Mouse (Mus musculus) embryonic facial prominence, embryonic 10.5 days (tissue): ENCODE results near the gene Dpagt1. TPM values are rescaled to one million over a fixed set of nuclear protein-coding genes. Genes with fewer than 3 reads are reported as not detected.
"Not testable (repeated sequence)": the region's sequence is repeated elsewhere in the genome, so short reads cannot be mapped to it uniquely, and the experiment has no call there.

Source experiments
- DNase-seq: peaks from one replicate; pipeline ENCODE4 v3.0.0-alpha.2; 2017; ENCODE audit warnings: low spot score
- H3K27ac ChIP-seq: fragments of 300-500 bp; sonication (generic); replicated peaks from 2 replicates; pipeline ENCODE4 v1.5.1; 2016; ENCODE audit warnings: mild to moderate bottlenecking
- H3K27me3 ChIP-seq: fragments of 300-500 bp; sonication (generic); replicated peaks from 2 replicates; pipeline ENCODE4 v1.6.1; 2016; ENCODE audit warnings: low read depth, mild to moderate bottlenecking; ENCODE audit not compliant: poor library complexity, severe bottlenecking
- H3K36me3 ChIP-seq: fragments of 300-500 bp; sonication (generic); replicated peaks from 2 replicates; pipeline ENCODE4 v1.6.1; 2016; ENCODE audit warnings: mild to moderate bottlenecking, moderate library complexity
- H3K4me1 ChIP-seq: fragments of 300-500 bp; sonication (generic); 2 replicates; pipeline ENCODE4 v1.6.1; 2016
- H3K4me3 ChIP-seq: fragments of 300-500 bp; sonication (generic); 2 replicates; pipeline ENCODE4 v1.5.1; 2016; ENCODE audit warnings: mild to moderate bottlenecking, moderate library complexity
- H3K9me3 ChIP-seq: fragments of 300-500 bp; sonication (generic); 2 replicates; pipeline ENCODE4 v1.6.1; 2016; ENCODE audit warnings: mild to moderate bottlenecking
- WGBS: fragments of 180-500 bp; shearing (Covaris S2); methylation state at CpG from one replicate; pipeline ENCODE4 v1.1.7; 2016; 5-methylcytosine and 5-hydroxymethylcytosine counted together
- polyA plus RNA-seq: library from polyadenylated mRNA; unstranded; fragments of >200 nt; fragmentation: Nextera tagmentation; extraction: Ambion mirVana; gene quantifications from 2 replicates; pipeline ENCODE4 v1.2.1, GENCODE M21; 2016

Dpagt1 gene
- polyA plus RNA-seq, 1 experiment from 2014 or later, result 53.9 TPM

DNA sequence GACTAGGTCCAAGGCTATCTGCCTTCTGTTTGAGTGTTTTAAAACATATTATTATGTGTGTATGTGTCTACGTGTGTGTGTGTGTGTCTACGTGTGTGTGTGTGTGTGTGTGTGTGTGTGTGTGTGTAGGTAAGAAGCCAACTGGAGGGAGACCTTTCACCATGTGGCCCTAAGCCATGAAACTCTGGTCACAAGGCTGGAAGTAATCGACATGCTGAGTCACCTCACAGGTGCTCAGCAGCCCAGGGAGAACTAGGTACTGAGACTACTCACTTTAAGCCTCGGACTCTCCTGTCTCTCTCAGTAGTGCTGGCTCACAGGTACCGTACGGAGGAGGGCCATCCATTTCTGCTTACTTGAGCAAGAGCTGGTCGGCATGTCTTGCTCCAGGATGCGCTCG, 21.3 kb downstream of the Dpagt1 start:
- H3K27ac ChIP-seq, result no peak overlapping the region
- no peaks in the 10 kb centered on the region for H3K9me3 ChIP-seq
- H3K27me3 ChIP-seq, result no peaks in the 10 kb centered on the region
- no peak overlapping the region for H3K4me3 ChIP-seq
- WGBS, result 90% methylated on average over 9 of the region's 9 CpGs
- DNase-seq, result no peak
- H3K4me1 ChIP-seq, result peaks cover 20% of the 10 kb centered on the region
- peaks cover 69% of the 10 kb centered on the region for H3K36me3 ChIP-seq

DNA sequence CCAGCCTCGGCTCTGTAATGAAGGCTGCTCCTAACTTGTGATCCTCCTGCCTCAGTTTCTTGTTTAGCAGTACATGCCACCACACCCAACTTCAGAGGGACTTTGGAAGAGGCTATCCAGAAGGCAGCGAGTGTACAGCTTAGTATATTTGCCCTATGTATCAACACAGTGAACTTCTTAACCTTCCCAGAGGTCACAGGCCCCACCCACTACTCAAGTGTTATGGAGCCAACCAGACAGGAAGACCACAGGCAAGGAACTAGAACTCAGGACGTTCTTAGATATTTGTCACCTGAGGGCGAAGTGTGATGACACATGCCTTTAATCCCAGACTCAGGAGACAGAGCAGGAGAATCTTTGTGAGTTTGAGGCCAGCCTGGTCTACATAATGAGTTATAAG, 21.8 kb downstream of the Dpagt1 start:
- Histone ChIP-seq H3K4me3 (no peak overlapping the region), H3K27ac (no peak overlapping the region), H3K27me3 (no peaks in the 10 kb centered on the region), H3K4me1 (peaks cover 15% of the 10 kb centered on the region), H3K36me3 (peaks cover 73% of the 10 kb centered on the region), H3K9me3 (no peaks in the 10 kb centered on the region)
- DNase-seq, result no peak
- WGBS, result 91% methylated on average over 4 of the region's 4 CpGs

DNA sequence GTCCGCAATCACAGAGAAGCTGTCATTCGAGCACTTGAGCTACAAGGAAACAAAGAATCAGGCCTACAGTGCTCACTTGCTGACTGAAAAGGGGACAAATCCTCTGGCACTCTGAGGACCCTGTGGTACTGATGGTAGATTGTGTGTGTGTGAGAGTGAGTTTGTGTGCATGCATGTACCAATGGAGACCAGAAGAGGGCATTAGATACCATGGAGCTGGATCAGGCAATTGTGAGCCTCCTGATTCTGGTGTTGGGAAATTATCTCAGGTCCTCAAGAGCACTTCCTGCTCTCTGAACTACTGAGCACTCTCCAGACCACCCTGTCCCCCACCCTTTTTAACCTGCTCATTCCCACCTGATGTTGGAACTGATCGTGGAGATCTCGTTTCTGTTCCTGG, 22.7 kb downstream of the Dpagt1 start:
- Histone ChIP-seq H3K36me3 (peaks cover 82% of the 10 kb centered on the region), H3K27me3 (no peaks in the 10 kb centered on the region), H3K4me1 (peaks cover 6% of the 10 kb centered on the region; the same call in 1 of the 2 replicates), H3K27ac (no peak overlapping the region), H3K4me3 (no peak overlapping the region), H3K9me3 (no peaks in the 10 kb centered on the region)
- DNase-seq, result no peak
- 96% methylated on average over 4 of the region's 4 CpGs for WGBS

DNA sequence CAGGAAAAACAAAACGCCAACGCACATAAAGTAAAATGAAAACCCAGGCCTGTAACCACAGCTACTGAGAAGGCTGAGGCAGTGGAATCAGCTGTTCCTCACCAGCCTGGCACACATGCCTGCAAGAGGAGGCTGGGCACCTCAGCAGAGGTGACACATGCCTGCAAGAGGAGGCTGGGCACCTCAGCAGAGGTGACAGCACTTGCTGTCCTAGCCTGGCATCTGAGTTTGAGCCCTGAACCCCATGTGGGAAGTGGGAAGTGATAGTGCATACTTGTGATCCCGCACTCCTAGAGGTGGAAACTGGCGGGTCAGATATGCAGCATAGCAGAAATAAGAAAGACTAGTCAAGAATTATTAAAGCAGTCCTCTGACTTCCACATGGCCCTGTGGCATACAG, 25.6 kb downstream of the Dpagt1 start:
- no peak overlapping the region for H3K4me3 ChIP-seq
- H3K36me3 ChIP-seq, result peaks cover 100% of the 10 kb centered on the region
- no peaks in the 10 kb centered on the region for H3K4me1 ChIP-seq
- H3K27me3 ChIP-seq, result no peaks in the 10 kb centered on the region
- DNase-seq, result no peak
- 96% methylated on average over 4 of the region's 4 CpGs for WGBS
- no peaks in the 10 kb centered on the region for H3K9me3 ChIP-seq
- H3K27ac ChIP-seq, result no peak overlapping the region

DNA sequence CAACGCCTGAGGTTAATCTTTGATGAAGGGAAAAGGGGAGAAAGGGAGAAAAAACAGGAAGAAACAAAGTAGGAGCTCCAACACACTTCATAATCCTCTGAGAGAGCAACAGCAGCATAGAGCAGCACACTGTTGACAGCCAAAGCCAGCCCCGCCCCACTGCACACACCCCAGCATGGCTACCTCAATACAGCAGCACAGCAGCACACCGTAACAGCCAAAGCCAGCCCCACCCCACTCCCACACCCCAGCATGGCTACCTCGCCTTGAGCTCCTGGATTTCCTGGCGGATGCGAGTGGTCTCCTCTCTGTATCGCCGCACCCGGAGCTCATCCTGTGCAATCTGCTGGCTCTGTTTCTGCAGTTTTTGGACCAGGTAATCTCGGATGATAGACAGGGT, 26.5 kb downstream of the Dpagt1 start:
- WGBS, result 93% methylated on average over 10 of the region's 10 CpGs
- peaks cover 100% of the 10 kb centered on the region for H3K36me3 ChIP-seq
- no peak for DNase-seq

DNA sequence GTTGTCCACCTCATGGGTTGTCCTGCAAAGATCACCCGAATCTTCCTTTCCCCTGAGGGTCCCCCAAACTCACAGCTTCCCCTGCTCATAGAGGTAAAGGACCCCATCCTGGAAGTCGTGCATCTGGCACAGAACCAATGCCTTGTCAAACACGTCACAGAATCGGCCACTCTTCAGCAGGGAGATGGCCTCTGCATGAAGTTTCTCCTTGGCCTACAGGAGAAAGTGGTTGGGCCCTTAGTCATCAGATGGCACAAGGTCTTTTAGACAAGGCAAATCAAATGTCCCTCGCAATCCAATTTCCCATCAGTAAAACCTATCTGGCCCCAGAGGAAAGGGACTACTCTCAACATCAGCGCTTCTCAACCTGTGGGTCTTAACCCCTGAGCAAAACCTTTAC, 27.3 kb downstream of the Dpagt1 start:
- 96% methylated on average over 6 of the region's 6 CpGs for WGBS
- peaks cover 100% of the 10 kb centered on the region for H3K36me3 ChIP-seq
- H3K4me1 ChIP-seq, result no peaks in the 10 kb centered on the region
- H3K9me3 ChIP-seq, result no peaks in the 10 kb centered on the region
- no peak overlapping the region for H3K27ac ChIP-seq
- no peak overlapping the region for H3K4me3 ChIP-seq
- no peaks in the 10 kb centered on the region for H3K27me3 ChIP-seq
- DNase-seq, result no peak

More for the DNA sequence above, 26.5 kb downstream of the Dpagt1 start:
- no peaks in the 10 kb centered on the region for H3K27me3 ChIP-seq
- H3K4me1 ChIP-seq, result no peaks in the 10 kb centered on the region
- H3K4me3 ChIP-seq, result no peak overlapping the region
- H3K27ac ChIP-seq, result no peak overlapping the region
- no peaks in the 10 kb centered on the region for H3K9me3 ChIP-seq

DNA sequence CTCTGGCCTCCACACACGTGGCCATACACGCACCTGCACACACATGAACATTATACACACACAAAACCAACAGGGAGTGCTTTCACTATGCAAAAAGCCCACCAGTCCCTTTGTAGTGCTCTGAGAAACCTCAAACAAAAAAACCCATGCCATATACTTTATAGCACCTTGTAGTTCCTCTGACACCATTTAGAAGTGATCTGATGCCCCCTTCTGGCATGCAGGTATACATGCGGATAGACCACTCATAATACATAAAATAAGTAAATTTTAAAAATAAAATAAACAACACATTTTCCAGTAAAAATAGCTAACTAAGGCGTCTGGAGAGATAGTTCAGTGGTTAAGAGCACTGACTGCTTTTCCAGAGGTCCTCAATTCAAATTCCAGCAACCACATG, 31.4 kb downstream of the Dpagt1 start:
- Histone ChIP-seq H3K27ac (no peak overlapping the region), H3K4me1 (peaks cover 11% of the 10 kb centered on the region), H3K36me3 (peaks cover 76% of the 10 kb centered on the region), H3K27me3 (no peaks in the 10 kb centered on the region), H3K9me3 (no peaks in the 10 kb centered on the region), H3K4me3 (no peak overlapping the region)
- no peak for DNase-seq
- WGBS, result 80% methylated on average over 4 of the region's 4 CpGs

DNA sequence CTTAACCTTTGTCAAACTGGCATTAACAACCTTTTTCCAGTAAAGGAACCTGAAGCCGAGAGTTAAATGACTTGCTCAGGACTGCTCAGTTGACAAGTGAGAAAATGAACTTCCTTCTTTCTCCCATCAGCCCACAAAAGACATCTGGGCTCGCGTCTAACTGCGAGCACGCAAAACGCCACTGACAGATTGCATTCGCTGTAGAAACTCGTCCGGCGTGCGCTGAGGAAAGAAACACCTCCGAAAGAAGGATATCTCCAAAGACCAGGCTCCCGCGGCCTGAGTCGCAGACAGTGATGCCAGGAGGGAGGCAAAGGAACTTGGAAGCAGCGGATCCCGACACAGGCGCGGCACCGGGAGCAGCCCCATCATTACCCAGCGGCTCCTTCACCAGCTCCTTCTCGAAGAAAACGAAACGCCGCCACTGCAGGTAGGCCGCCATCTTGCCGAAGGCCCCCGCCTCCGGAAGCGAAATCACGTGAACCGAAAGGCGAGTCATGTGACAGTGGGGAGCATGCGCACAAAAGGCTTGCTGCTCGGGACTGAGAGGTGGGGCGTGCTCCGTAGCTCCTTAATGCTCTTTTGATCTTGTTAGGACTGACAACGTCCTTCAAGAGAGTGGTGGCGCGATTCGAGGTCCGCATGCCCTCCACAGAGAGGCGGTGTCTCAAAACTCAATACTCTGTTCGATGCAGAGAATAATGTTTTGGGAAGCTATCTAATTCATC, 35.5 kb downstream of the Dpagt1 start, which contains the start of gene Vps11:
Gene Vps11 (minus strand): TSS at position 481 of the 728 bp plus-strand sequence.
- Histone ChIP-seq H3K4me3 (peak within 1 kb of the TSS; percentile 77), H3K27me3 (no peaks in the 10 kb centered on the region), H3K9me3 (no peaks in the 10 kb centered on the region), H3K27ac (peak within 1 kb of the TSS; percentile 84), H3K36me3 (peaks cover 34% of the 10 kb centered on the region), H3K4me1 (peaks cover 11% of the 10 kb centered on the region)
- DNase-seq, result peak; percentile 98
- under 1% methylated on average over 44 of the region's 44 CpGs for WGBS

DNA sequence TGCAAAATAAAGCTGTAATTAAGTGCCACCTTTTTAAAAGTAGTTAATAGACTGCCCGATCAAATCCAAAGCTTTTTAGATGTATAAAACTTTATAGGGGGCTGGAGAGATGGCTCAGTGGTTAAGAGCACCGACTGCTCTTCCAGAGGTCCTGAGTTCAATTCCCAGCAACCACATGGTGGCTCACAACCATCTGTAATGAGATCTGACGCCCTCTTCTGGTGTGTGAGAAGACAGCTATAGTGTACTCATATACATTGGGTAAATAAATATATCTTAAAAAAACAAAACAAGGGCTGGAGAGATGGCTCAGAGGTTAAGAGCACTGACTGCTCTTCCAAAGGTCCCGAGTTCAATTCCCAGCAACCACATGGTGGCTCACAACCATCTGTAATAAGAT, 36.1 kb downstream of the Dpagt1 start:
- not testable (repeated sequence) for DNase-seq, H3K9me3 ChIP-seq, H3K27me3 ChIP-seq
- Histone ChIP-seq H3K4me3 (peak overlapping the region; percentile 77), H3K4me1 (peaks cover 11% of the 10 kb centered on the region), H3K36me3 (peaks cover 28% of the 10 kb centered on the region), H3K27ac (peak overlapping the region; percentile 84)
- WGBS, result 46% methylated on average over 4 of the region's 4 CpGs

DNA sequence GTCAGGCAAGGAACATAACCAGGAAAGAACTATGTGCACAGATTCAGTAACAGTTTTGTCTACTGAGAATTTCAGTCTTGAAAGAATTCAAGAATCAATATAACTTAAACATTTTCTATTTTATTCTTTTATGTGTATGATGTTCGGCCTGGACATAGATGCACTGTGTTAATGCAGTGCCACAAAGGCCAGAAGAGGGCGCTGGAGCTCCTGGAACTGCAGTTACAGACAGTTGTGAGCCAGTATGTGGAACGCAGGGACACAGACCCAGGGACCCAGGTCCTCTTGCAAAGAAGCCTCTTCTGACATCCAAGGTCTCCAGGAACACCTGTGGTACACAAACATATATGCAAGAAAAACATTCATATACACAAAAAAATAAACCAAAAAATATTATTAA, 38.7 kb downstream of the Dpagt1 start:
- DNase-seq, result no peak
- 62% methylated on average over 3 of the region's 3 CpGs for WGBS
- Histone ChIP-seq H3K4me1 (peaks cover 11% of the 10 kb centered on the region), H3K4me3 (no peak overlapping the region), H3K27me3 (no peaks in the 10 kb centered on the region), H3K36me3 (peaks cover 5% of the 10 kb centered on the region), H3K27ac (no peak overlapping the region), H3K9me3 (no peaks in the 10 kb centered on the region)

DNA sequence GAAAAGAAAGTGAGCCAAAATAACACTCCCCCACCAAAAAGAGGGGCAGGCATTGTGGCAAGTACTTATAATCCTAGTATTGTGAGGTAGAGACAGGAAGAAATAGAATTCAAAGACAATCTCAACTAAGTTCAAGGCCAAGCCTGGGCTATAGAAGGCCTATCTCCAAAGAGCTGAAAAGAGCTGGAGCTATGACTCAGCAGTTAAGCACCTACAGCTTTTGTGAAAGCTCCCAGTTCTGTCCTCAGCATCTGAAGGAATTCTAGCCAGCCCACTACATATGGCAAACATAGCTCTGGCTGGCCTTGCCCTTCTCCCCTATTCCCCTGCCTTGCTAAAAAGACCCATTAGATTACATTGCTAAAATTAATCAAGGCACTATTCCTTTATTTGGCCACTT, 47.6 kb downstream of the Dpagt1 start:
- no peaks in the 10 kb centered on the region for H3K36me3 ChIP-seq
- DNase-seq, result no peak
- peaks cover 2% of the 10 kb centered on the region for H3K4me1 ChIP-seq
- H3K4me3 ChIP-seq, result no peak overlapping the region
- H3K27me3 ChIP-seq, result no peaks in the 10 kb centered on the region
- no peak overlapping the region for H3K27ac ChIP-seq
- H3K9me3 ChIP-seq, result no peaks in the 10 kb centered on the region

DNA sequence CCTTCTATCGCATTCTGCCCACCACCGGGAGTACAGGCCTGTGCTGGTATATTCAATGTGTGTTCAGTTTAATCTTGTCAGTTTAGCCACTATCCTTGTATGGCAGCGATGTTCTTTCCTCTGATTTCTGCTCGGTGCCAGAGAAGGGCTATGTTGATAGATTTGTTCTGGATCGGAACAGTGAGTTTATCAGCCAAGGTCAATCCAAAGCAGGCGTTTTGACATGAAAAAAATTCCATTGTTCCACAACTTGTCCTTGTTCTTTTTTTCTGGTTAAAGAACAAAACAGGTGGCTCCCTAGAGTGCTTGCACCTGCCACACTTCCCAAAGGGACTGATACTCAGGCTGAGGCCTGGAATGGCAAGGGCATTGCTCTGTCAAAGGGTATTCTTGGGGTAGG, 50.3 kb downstream of the Dpagt1 start:
- Histone ChIP-seq H3K9me3 (no peaks in the 10 kb centered on the region), H3K27me3 (no peaks in the 10 kb centered on the region), H3K4me3 (no peak overlapping the region), H3K4me1 (peaks cover 19% of the 10 kb centered on the region), H3K27ac (no peak overlapping the region), H3K36me3 (peaks cover 8% of the 10 kb centered on the region)
- 92% methylated on average over 6 of the region's 6 CpGs for WGBS
- DNase-seq, result no peak

DNA sequence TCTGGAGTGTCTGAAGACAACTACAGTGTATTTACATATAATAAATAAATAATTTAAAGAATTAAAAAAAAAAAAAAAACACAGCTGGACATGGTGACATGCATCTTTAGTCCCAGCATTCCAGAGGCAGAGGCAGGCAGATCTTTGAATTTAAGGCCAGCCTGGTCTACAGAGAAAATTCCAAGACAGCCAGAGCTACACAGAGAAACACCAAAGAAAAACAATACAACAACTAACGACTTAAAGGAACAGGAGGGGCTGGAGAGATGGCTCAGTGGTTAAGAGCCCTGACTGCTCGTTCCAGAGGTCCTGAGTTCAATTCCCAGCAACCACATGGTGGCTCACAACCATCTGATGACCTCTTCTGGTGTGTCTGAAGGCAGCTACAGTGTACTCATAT, 51.5 kb downstream of the Dpagt1 start:
- not testable (repeated sequence) for DNase-seq, H3K4me3 ChIP-seq, H3K9me3 ChIP-seq, H3K27ac ChIP-seq, H3K27me3 ChIP-seq
- H3K36me3 ChIP-seq, result peaks cover 20% of the 10 kb centered on the region
- WGBS, result 90% methylated on average over 2 of the region's 2 CpGs
- H3K4me1 ChIP-seq, result peaks cover 26% of the 10 kb centered on the region
